In genomic region chr2:106710862-106711477, GRCm38 (mm10) we compare ENCODE assay signal across 17 mouse cellular contexts. TPM values are rescaled to one million over a fixed set of nuclear protein-coding genes. Genes with fewer than 3 reads are reported as not detected.
DNase-seq lines count a peak whose midpoint lies in the region; ATAC-seq and TF ChIP-seq lines count a peak whose summit lies in the region.
"Had no signal": no experiment of that assay in that cellular context is flagged by ENCODE, and none has a peak within 500 bp of the region (broad histone marks: within the 10 kb centered on the region; RNA-seq: fewer than 3 reads in every experiment).

No protein-coding gene starts in this region.

- H3K4me1 ChIP-seq in hindbrain, embryonic 12.5 days, result peaks cover 29% of the 10 kb centered on the region
- 0 out of 2 replicates have a peak, but pooled peaks cover 2% of the 10 kb centered on the region for H3K4me1 ChIP-seq in hindbrain, postnatal 0 days (ENCODE audit: insufficient read depth, low read length)
- peaks cover 9% of the 10 kb centered on the region for H3K4me1 ChIP-seq in midbrain, embryonic 11.5 days (ENCODE audit: control insufficient read depth, insufficient read depth, low read length)
- peaks cover 55% of the 10 kb centered on the region for H3K4me1 ChIP-seq in midbrain, embryonic 10.5 days
- peaks cover 48% of the 10 kb centered on the region for H3K4me1 ChIP-seq in embryonic facial prominence, embryonic 12.5 days

- peak overlapping the region; percentile 30 for H3K27ac ChIP-seq in hindbrain, embryonic 12.5 days
- H3K27ac ChIP-seq in hindbrain, postnatal 0 days, result no peak overlapping the region
- H3K27ac ChIP-seq in midbrain, embryonic 11.5 days (ENCODE audit: low read depth, low read length), result no peak overlapping the region
- H3K27ac ChIP-seq in midbrain, embryonic 10.5 days (replicated peaks), result no peak overlapping the region
- peak overlapping the region; percentile 73 for H3K27ac ChIP-seq in embryonic facial prominence, embryonic 12.5 days

- 32% methylated on average over 7 of the region's 7 CpGs for WGBS in hindbrain, embryonic 12.5 days
- WGBS in hindbrain, postnatal 0 days, result 36% methylated on average over 7 of the region's 7 CpGs
- 15% methylated on average over 7 of the region's 7 CpGs for WGBS in midbrain, embryonic 11.5 days
- 16% methylated on average over 7 of the region's 7 CpGs for WGBS in midbrain, embryonic 10.5 days
- 10% methylated on average over 7 of the region's 7 CpGs for WGBS in embryonic facial prominence, embryonic 12.5 days

- no peaks in the 10 kb centered on the region for H3K36me3 ChIP-seq in hindbrain, embryonic 12.5 days
- no peaks in the 10 kb centered on the region for H3K36me3 ChIP-seq in hindbrain, postnatal 0 days (ENCODE audit: insufficient read depth, low read length)
- H3K36me3 ChIP-seq in midbrain, embryonic 11.5 days (ENCODE audit: control insufficient read depth, insufficient read depth, low read length), result no peaks in the 10 kb centered on the region
- 0 out of 2 replicates have a peak, but pooled peaks cover 4% of the 10 kb centered on the region for H3K36me3 ChIP-seq in midbrain, embryonic 10.5 days
- H3K36me3 ChIP-seq in embryonic facial prominence, embryonic 12.5 days, result no peaks in the 10 kb centered on the region

- peak; percentile 34; the same call in 1 of the 2 replicates for ATAC-seq in hindbrain, embryonic 12.5 days (ENCODE audit: low FRiP score)
- no peak for ATAC-seq in hindbrain, postnatal 0 days
- ATAC-seq in midbrain, embryonic 11.5 days (ENCODE audit: low FRiP score), result peak; percentile 49; the same call in 1 of the 2 replicates
- ATAC-seq in embryonic facial prominence, embryonic 12.5 days (ENCODE audit: insufficient number of reproducible peaks, insufficient read depth, low FRiP score, low TSS enrichment), result 0 out of 2 replicates have a peak, but pooled peaks have one; percentile 22
- ATAC-seq: intestine, postnatal 0 days; liver, postnatal 0 days; midbrain, embryonic 16.5 days; Patski had no signal

- no peaks in the 10 kb centered on the region for H3K9me3 ChIP-seq in hindbrain, embryonic 12.5 days (replicated peaks)
- H3K9me3 ChIP-seq in hindbrain, postnatal 0 days (ENCODE audit: low read length), result no peaks in the 10 kb centered on the region
- H3K9me3 ChIP-seq in midbrain, embryonic 11.5 days (ENCODE audit: control insufficient read depth, low read length), result no peaks in the 10 kb centered on the region
- no peaks in the 10 kb centered on the region for H3K9me3 ChIP-seq in midbrain, embryonic 10.5 days (replicated peaks)
- no peaks in the 10 kb centered on the region for H3K9me3 ChIP-seq in embryonic facial prominence, embryonic 12.5 days

- DNase-seq in hindbrain, postnatal 0 days (ENCODE audit: low spot score), result no peak
- no peak for DNase-seq in midbrain, embryonic 11.5 days (ENCODE audit: low spot score, missing footprints)
- no peak for DNase-seq in midbrain, embryonic 10.5 days (ENCODE audit: low spot score)
- DNase-seq in natural killer cell, adult 2 months (ENCODE audit: low spot score in 2 of 2), result no peak
- no peak for DNase-seq in thymus, adult 18-20 months
- DNase-seq: adrenal gland, adult 2 months; cerebellum, adult 9-11 months; heart, adult 11 months; liver, postnatal 0 days; right cerebral cortex, postnatal 25 days; thymus, postnatal 14 days had no signal

- TF ChIP-seq CTCF in hindbrain, postnatal 0 days (IDR thresholded peaks at IDR 0.05; ENCODE audit: low read depth), result no peak

- H3K4me3 ChIP-seq in hindbrain, embryonic 12.5 days, result no peak overlapping the region
- no peak overlapping the region for H3K4me3 ChIP-seq in hindbrain, postnatal 0 days (ENCODE audit: low read length)
- H3K4me3 ChIP-seq in midbrain, embryonic 11.5 days (ENCODE audit: low read depth, low read length), result no peak overlapping the region
- no peak overlapping the region for H3K4me3 ChIP-seq in midbrain, embryonic 10.5 days
- no peak overlapping the region for H3K4me3 ChIP-seq in embryonic facial prominence, embryonic 12.5 days
- H3K4me3 ChIP-seq: erythroblast, embryonic 14.5 days had no signal

- no peak overlapping the region for H3K9ac ChIP-seq in hindbrain, embryonic 12.5 days
- no peak overlapping the region for H3K9ac ChIP-seq in hindbrain, postnatal 0 days (replicated peaks; ENCODE audit: low read length)
- no peak overlapping the region for H3K9ac ChIP-seq in midbrain, embryonic 11.5 days (ENCODE audit: low read length)
- H3K9ac ChIP-seq in embryonic facial prominence, embryonic 12.5 days, result no peak overlapping the region
- H3K9ac ChIP-seq: liver, postnatal 0 days had no signal

- H3K4me2 ChIP-seq in hindbrain, embryonic 12.5 days (replicated peaks), result no peak overlapping the region
- H3K4me2 ChIP-seq in hindbrain, postnatal 0 days (ENCODE audit: low read depth, low read length), result no peak overlapping the region
- H3K4me2 ChIP-seq in midbrain, embryonic 11.5 days, result no peak overlapping the region
- H3K4me2 ChIP-seq in embryonic facial prominence, embryonic 12.5 days (replicated peaks), result no peak overlapping the region

- H3K27me3 ChIP-seq in hindbrain, embryonic 12.5 days, result no peaks in the 10 kb centered on the region
- H3K27me3 ChIP-seq in hindbrain, postnatal 0 days (ENCODE audit: insufficient read depth, low read length), result no peaks in the 10 kb centered on the region
- H3K27me3 ChIP-seq in midbrain, embryonic 11.5 days (ENCODE audit: control insufficient read depth, insufficient read depth, low read length), result no peaks in the 10 kb centered on the region
- H3K27me3 ChIP-seq in midbrain, embryonic 10.5 days (ENCODE audit: low read depth, poor library complexity, severe bottlenecking), result no peaks in the 10 kb centered on the region
- H3K27me3 ChIP-seq in embryonic facial prominence, embryonic 12.5 days, result no peaks in the 10 kb centered on the region

RNA-seq across cellular contexts. Expression of gene Mpped2, which starts 17.9 kb away (rescaled TPM):
- polyA plus RNA-seq in hindbrain, embryonic 12.5 days (2016; fragmentation: Nextera tagmentation; extraction: Ambion mirVana), result 84.2 and 98.3 TPM in 2 replicates
- total RNA-seq in hindbrain, postnatal 0 days (2014; rRNA removed), result 39.1 and 50.7 TPM in 2 replicates
- 74.1 and 80.0 TPM in 2 replicates for polyA plus RNA-seq in hindbrain, postnatal 0 days (2015; fragmentation: Nextera tagmentation; extraction: Ambion mirVana)
- polyA plus RNA-seq in midbrain, embryonic 11.5 days (2014; fragmentation: Nextera tagmentation; extraction: Ambion mirVana), result 43.7 and 43.9 TPM in 2 replicates
- 29.8 and 41.3 TPM in 2 replicates for polyA plus RNA-seq in midbrain, embryonic 10.5 days (2016; fragmentation: Nextera tagmentation; extraction: Ambion mirVana)
- polyA plus RNA-seq in embryonic facial prominence, embryonic 12.5 days (2016; fragmentation: Nextera tagmentation; extraction: Ambion mirVana), result 136 and 142 TPM in 2 replicates
- polyA plus RNA-seq: erythroblast, embryonic 14.5 days had no signal

Comparison
In these comparisons a context has a peak if more than half of its experiments do, and no peak if none do; other contexts are left out.
1. H3K27ac ChIP-seq: peak in hindbrain, embryonic 12.5 days (single experiment) and embryonic facial prominence, embryonic 12.5 days (single experiment); none in hindbrain, postnatal 0 days (single experiment), midbrain, embryonic 11.5 days (single experiment) and midbrain, embryonic 10.5 days (single experiment).